Mouse (Mus musculus): ENCODE results near the gene Krtcap3. TPM values are rescaled to one million over a fixed set of nuclear protein-coding genes. Genes with fewer than 3 reads are reported as not detected.

Gene Krtcap3
- polyA plus RNA-seq, 1 experiment from 2014 or later = 75.2 TPM

DNA sequence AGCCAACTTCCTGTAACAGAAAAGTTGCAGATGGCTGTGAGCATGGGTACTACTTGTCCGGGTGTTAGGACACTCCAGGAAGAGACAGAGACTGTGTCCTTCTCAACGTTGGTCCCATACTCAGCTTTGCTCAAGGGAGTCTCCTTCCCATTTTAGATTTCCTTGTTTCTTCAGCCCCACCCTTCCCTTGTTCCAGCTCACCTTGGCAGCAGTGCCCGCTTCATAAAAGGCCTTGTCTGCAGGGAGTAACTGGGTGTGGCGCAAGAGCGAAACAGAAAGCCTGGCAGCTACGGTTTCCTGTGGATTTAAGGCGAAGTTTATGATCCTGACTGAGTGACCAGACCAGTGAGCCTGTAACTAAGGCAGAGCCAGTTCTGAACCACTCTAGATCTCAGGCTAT lies 3.0 kb downstream of the Krtcap3 start:
- peak overlapping the region; percentile 82 for H3K27ac ChIP-seq (replicated peaks)
- 31% methylated on average over 7 of the region's 7 CpGs for WGBS
- H3K36me3 ChIP-seq (ENCODE audit: control insufficient read depth, insufficient read depth, low read length) = peaks cover 19% of the 10 kb centered on the region
- H3K9me3 ChIP-seq (ENCODE audit: control insufficient read depth, low read length) = no peaks in the 10 kb centered on the region
- no peak for TF ChIP-seq CTCF (IDR thresholded peaks at IDR 0.05; ENCODE audit: low read depth)
- TF ChIP-seq EP300 (optimal IDR thresholded peaks at IDR 0.05) = no peak
- H3K9ac ChIP-seq (ENCODE audit: low read length) = 0 out of 2 replicates have a peak overlapping the region, but pooled peaks have one; percentile 13
- H3K27me3 ChIP-seq (ENCODE audit: control insufficient read depth, insufficient read depth, low read length) = no peaks in the 10 kb centered on the region
- peak overlapping the region; percentile 38 for H3K4me2 ChIP-seq (replicated peaks; ENCODE audit: low read depth)
- no peak overlapping the region for H3K4me3 ChIP-seq (ENCODE audit: low read depth, low read length)
- no peaks in the 10 kb centered on the region for H3K4me1 ChIP-seq (replicated peaks; ENCODE audit: control insufficient read depth, insufficient read depth)
- DNase-seq (ENCODE audit: low spot score) = peak; percentile 89
- peak; percentile 66 for ATAC-seq (ENCODE audit: low FRiP score, low TSS enrichment)

DNA sequence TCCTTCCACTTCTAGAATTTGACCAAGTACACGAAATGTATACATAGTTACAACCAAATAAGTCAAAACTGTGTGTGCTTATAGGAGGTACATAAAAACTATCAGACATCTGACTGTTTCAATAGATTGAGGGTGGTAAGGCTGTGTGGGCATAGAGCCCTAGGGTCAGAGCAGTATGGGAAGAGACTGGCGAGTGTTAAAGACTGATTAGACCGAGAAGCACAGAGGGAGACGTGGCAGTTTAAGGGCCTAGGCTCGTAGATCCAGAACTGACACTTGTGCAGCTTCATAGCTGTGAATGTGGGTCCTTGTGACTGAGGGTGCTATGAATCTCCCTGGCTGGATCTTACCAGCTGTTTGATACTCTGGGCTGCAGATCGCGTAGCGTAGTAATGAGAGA lies 3.4 kb downstream of the Krtcap3 start:
- H3K4me1 ChIP-seq (replicated peaks; ENCODE audit: control insufficient read depth, insufficient read depth) = no peaks in the 10 kb centered on the region
- H3K4me2 ChIP-seq (replicated peaks; ENCODE audit: low read depth) = 0 out of 2 replicates have a peak overlapping the region, but pooled peaks have one; percentile 1
- H3K9ac ChIP-seq (ENCODE audit: low read length) = no peak overlapping the region
- peaks cover 18% of the 10 kb centered on the region for H3K36me3 ChIP-seq (ENCODE audit: control insufficient read depth, insufficient read depth, low read length)
- no peaks in the 10 kb centered on the region for H3K9me3 ChIP-seq (ENCODE audit: control insufficient read depth, low read length)
- peak overlapping the region; percentile 42 for H3K27ac ChIP-seq (replicated peaks)
- ATAC-seq (ENCODE audit: low FRiP score, low TSS enrichment) = no peak
- no peak overlapping the region for H3K4me3 ChIP-seq (ENCODE audit: low read depth, low read length)
- 69% methylated on average over 8 of the region's 8 CpGs for WGBS
- H3K27me3 ChIP-seq (ENCODE audit: control insufficient read depth, insufficient read depth, low read length) = no peaks in the 10 kb centered on the region
- DNase-seq (ENCODE audit: low spot score) = no peak
- TF ChIP-seq CTCF (IDR thresholded peaks at IDR 0.05; ENCODE audit: low read depth) (no peak), EP300 (optimal IDR thresholded peaks at IDR 0.05) (no peak)

DNA sequence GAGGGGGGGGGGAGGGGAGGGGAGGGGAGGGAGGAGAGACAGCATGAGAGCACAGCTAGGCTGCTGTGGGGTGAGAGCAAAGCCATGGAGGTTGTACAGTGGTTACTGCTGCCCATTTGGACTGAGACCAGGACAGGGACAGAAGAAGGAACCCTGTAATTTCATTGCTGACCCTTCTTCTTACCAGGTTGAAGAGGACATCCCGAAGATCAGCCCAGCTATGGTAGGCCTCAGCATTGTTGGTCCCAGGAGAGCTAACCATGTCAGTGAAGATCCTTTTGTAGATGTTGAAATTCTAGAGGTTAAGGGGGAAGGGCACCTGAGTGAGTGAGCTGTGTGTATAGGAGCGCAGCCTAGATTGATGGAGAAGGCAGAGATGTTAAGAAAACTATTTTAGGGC lies 3.9 kb downstream of the Krtcap3 start:
- no peaks in the 10 kb centered on the region for H3K9me3 ChIP-seq (ENCODE audit: control insufficient read depth, low read length)
- ATAC-seq (ENCODE audit: low FRiP score, low TSS enrichment) (no peak), DNase-seq (ENCODE audit: low spot score) (no peak)
- H3K4me2 ChIP-seq (replicated peaks; ENCODE audit: low read depth) = no peak overlapping the region
- no peaks in the 10 kb centered on the region for H3K4me1 ChIP-seq (replicated peaks; ENCODE audit: control insufficient read depth, insufficient read depth)
- peaks cover 20% of the 10 kb centered on the region for H3K36me3 ChIP-seq (ENCODE audit: control insufficient read depth, insufficient read depth, low read length)
- WGBS = 95% methylated on average over 2 of the region's 2 CpGs
- H3K4me3 ChIP-seq (ENCODE audit: low read depth, low read length) = no peak overlapping the region
- H3K27ac ChIP-seq (replicated peaks) = peak overlapping the region; percentile 42
- no peaks in the 10 kb centered on the region for H3K27me3 ChIP-seq (ENCODE audit: control insufficient read depth, insufficient read depth, low read length)
- no peak overlapping the region for H3K9ac ChIP-seq (ENCODE audit: low read length)
- no peak for TF ChIP-seq EP300 (optimal IDR thresholded peaks at IDR 0.05)
- TF ChIP-seq CTCF (IDR thresholded peaks at IDR 0.05; ENCODE audit: low read depth) = no peak

DNA sequence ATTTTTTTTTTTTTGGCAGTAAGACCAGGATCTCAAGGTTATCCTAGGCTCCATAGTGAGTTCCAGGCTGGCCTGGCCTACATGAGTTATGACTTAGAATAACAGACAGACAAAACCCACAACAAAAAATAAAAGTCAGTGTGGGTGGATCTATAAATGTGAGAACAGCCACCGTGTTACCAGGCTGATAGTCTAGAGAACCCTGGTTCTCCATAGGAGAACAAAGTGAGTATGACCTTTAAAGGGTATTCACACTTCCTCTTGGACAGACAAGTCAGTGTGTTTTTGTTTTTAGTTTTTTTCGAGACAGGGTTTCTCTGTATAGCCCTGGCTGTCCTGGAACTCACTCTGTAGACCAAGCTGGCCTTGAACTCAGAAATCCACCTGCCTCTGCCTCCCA lies 4.5 kb downstream of the Krtcap3 start:
- TF ChIP-seq CTCF (IDR thresholded peaks at IDR 0.05; ENCODE audit: low read depth) (no peak), EP300 (optimal IDR thresholded peaks at IDR 0.05) (no peak)
- Histone ChIP-seq H3K9me3 (ENCODE audit: control insufficient read depth, low read length) (no peaks in the 10 kb centered on the region), H3K27ac (replicated peaks) (no peak overlapping the region), H3K36me3 (ENCODE audit: control insufficient read depth, insufficient read depth, low read length) (peaks cover 21% of the 10 kb centered on the region), H3K9ac (ENCODE audit: low read length) (no peak overlapping the region), H3K4me1 (replicated peaks; ENCODE audit: control insufficient read depth, insufficient read depth) (no peaks in the 10 kb centered on the region), H3K4me3 (ENCODE audit: low read depth, low read length) (no peak overlapping the region), H3K4me2 (replicated peaks; ENCODE audit: low read depth) (no peak overlapping the region), H3K27me3 (ENCODE audit: control insufficient read depth, insufficient read depth, low read length) (no peaks in the 10 kb centered on the region)
- WGBS = 92% methylated on average over 2 of the region's 2 CpGs
- DNase-seq (ENCODE audit: low spot score) (no peak), ATAC-seq (ENCODE audit: low FRiP score, low TSS enrichment) (no peak)

DNA sequence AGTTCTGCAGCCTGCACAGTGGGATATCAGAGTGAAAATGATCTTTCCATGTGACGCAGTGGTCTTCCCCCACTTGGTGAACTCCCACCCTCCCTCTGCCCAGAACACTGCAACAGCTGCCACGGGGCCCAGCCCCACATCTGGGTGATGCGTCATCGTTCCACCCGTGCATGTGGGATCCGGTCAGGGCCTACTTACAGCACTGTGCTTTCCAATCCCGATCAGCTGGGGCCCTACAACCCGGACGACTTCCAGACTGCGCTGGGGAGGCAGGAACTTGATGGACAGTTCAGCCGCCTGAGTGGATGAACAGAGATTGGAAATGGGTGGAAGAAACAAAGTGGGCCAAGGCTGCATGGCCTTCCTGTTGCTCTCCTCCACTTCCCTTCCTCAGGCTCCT lies 6.1 kb downstream of the Krtcap3 start:
- WGBS = 78% methylated on average over 11 of the region's 11 CpGs
- Histone ChIP-seq H3K9ac (ENCODE audit: low read length) (no peak overlapping the region), H3K36me3 (ENCODE audit: control insufficient read depth, insufficient read depth, low read length) (peaks cover 17% of the 10 kb centered on the region), H3K27ac (replicated peaks) (no peak overlapping the region), H3K27me3 (ENCODE audit: control insufficient read depth, insufficient read depth, low read length) (no peaks in the 10 kb centered on the region), H3K4me3 (ENCODE audit: low read depth, low read length) (no peak overlapping the region), H3K4me1 (replicated peaks; ENCODE audit: control insufficient read depth, insufficient read depth) (no peaks in the 10 kb centered on the region), H3K9me3 (ENCODE audit: control insufficient read depth, low read length) (no peaks in the 10 kb centered on the region), H3K4me2 (replicated peaks; ENCODE audit: low read depth) (no peak overlapping the region)
- TF ChIP-seq CTCF (IDR thresholded peaks at IDR 0.05; ENCODE audit: low read depth) = no peak
- no peak for TF ChIP-seq EP300 (optimal IDR thresholded peaks at IDR 0.05)
- ATAC-seq (ENCODE audit: low FRiP score, low TSS enrichment) (no peak), DNase-seq (ENCODE audit: low spot score) (no peak)

DNA sequence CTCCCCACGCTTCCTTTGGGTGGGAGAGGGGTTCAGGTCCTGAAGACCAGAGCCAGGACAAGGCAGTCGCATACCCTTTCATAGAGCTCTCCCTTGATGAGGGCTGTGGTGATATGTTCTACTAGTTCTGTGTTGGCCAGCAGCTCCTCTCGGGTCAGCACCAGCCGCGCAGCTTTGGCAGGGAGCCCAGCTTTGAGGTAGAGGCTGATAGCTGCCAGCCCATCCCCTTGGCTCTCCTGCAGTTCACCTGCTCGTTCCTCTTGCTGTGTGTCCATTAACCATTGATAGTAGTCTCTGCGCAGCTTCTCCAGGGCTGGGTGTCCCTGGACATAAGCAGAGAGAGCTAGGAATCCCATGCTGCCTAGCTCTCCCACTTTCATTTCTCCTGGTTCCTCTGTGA lies 14.6 kb downstream of the Krtcap3 start:
- ATAC-seq (ENCODE audit: low FRiP score, low TSS enrichment) (no peak), DNase-seq (ENCODE audit: low spot score) (no peak)
- Histone ChIP-seq H3K9ac (ENCODE audit: low read length) (no peak overlapping the region), H3K9me3 (ENCODE audit: control insufficient read depth, low read length) (no peaks in the 10 kb centered on the region), H3K4me3 (ENCODE audit: low read depth, low read length) (no peak overlapping the region), H3K27ac (replicated peaks) (no peak overlapping the region), H3K27me3 (ENCODE audit: control insufficient read depth, insufficient read depth, low read length) (no peaks in the 10 kb centered on the region), H3K36me3 (ENCODE audit: control insufficient read depth, insufficient read depth, low read length) (peaks cover 2% of the 10 kb centered on the region; the same call in 1 of the 2 replicates), H3K4me2 (replicated peaks; ENCODE audit: low read depth) (no peak overlapping the region), H3K4me1 (replicated peaks; ENCODE audit: control insufficient read depth, insufficient read depth) (no peaks in the 10 kb centered on the region)
- TF ChIP-seq EP300 (optimal IDR thresholded peaks at IDR 0.05) (no peak), CTCF (IDR thresholded peaks at IDR 0.05; ENCODE audit: low read depth) (no peak)
- 83% methylated on average over 7 of the region's 7 CpGs for WGBS

Data from stomach, postnatal 0 days (tissue).